ENCODE assay signal across 9 mouse cellular contexts in genomic region chr11:114679582-114679981, GRCm38 (mm10). TPM values are rescaled to one million over a fixed set of nuclear protein-coding genes. Genes with fewer than 3 reads are reported as not detected.
A peak's percentile ranks its signal among the peaks of the same experiment; 100 is the strongest.
DNase-seq lines count a peak whose midpoint lies in the region; ATAC-seq and TF ChIP-seq lines count a peak whose summit lies in the region.
"Had no signal": no experiment of that assay in that cellular context is flagged by ENCODE, and none has a peak within 500 bp of the region (broad histone marks: within the 10 kb centered on the region; RNA-seq: fewer than 3 reads in every experiment).

No protein-coding gene starts in this region.

- no peak for TF ChIP-seq CTCF in forebrain, postnatal 0 days (IDR thresholded peaks at IDR 0.05; ENCODE audit: low read depth)

- no peak for DNase-seq in forebrain, embryonic 10.5 days (ENCODE audit: extremely low spot score, low spot score)
- DNase-seq in forebrain, postnatal 0 days = no peak
- peak; percentile 25 for DNase-seq in adipocyte (ENCODE audit: low spot score)
- no peak for DNase-seq in heart, embryonic 10.5 days (ENCODE audit: low spot score)
- DNase-seq in liver, embryonic 13.5 days = no peak
- DNase-seq in right cerebral cortex, postnatal 14 days = no peak
- DNase-seq in urinary bladder, postnatal 36 days (ENCODE audit: low spot score in 2 of 2) = no peak
- DNase-seq: gastrocnemius, postnatal 14 days had no signal

- H3K4me1 ChIP-seq in forebrain, embryonic 10.5 days = peaks cover 56% of the 10 kb centered on the region
- H3K4me1 ChIP-seq in forebrain, postnatal 0 days (ENCODE audit: insufficient read depth) = no peaks in the 10 kb centered on the region; the same call in 1 of the 2 replicates
- peaks cover 55% of the 10 kb centered on the region for H3K4me1 ChIP-seq in heart, embryonic 10.5 days
- H3K4me1 ChIP-seq in liver, embryonic 13.5 days (replicated peaks) = peaks cover 77% of the 10 kb centered on the region

- 84% methylated on average over 8 of the region's 8 CpGs for WGBS in forebrain, embryonic 10.5 days
- WGBS in forebrain, postnatal 0 days = 68% methylated on average over 8 of the region's 8 CpGs
- 45% methylated on average over 8 of the region's 8 CpGs for WGBS in heart, embryonic 10.5 days
- WGBS in liver, embryonic 13.5 days (ENCODE audit: insufficient replicate concordance) = 29% methylated on average over 8 of the region's 8 CpGs

- peaks cover 21% of the 10 kb centered on the region for H3K27me3 ChIP-seq in forebrain, embryonic 10.5 days (ENCODE audit: poor library complexity, severe bottlenecking)
- no peaks in the 10 kb centered on the region for H3K27me3 ChIP-seq in forebrain, postnatal 0 days (ENCODE audit: insufficient read depth, low read length)
- peaks cover 13% of the 10 kb centered on the region for H3K27me3 ChIP-seq in heart, embryonic 10.5 days (ENCODE audit: insufficient read depth, poor library complexity, severe bottlenecking)
- H3K27me3 ChIP-seq in liver, embryonic 13.5 days = peaks cover 22% of the 10 kb centered on the region

- no peaks in the 10 kb centered on the region; the same call in 1 of the 2 replicates for H3K9me3 ChIP-seq in forebrain, embryonic 10.5 days
- H3K9me3 ChIP-seq in forebrain, postnatal 0 days (ENCODE audit: low read length) = no peaks in the 10 kb centered on the region
- no peaks in the 10 kb centered on the region for H3K9me3 ChIP-seq in heart, embryonic 10.5 days
- no peaks in the 10 kb centered on the region for H3K9me3 ChIP-seq in liver, embryonic 13.5 days (replicated peaks)

- H3K4me2 ChIP-seq in forebrain, postnatal 0 days (ENCODE audit: low read depth) = no peak overlapping the region
- no peak overlapping the region for H3K4me2 ChIP-seq in liver, embryonic 13.5 days

- no peak overlapping the region for H3K4me3 ChIP-seq in forebrain, embryonic 10.5 days
- H3K4me3 ChIP-seq in forebrain, postnatal 0 days (ENCODE audit: low read depth, low read length) = no peak overlapping the region
- no peak overlapping the region for H3K4me3 ChIP-seq in heart, embryonic 10.5 days
- no peak overlapping the region for H3K4me3 ChIP-seq in liver, embryonic 13.5 days (replicated peaks)

- H3K9ac ChIP-seq in forebrain, postnatal 0 days = no peak overlapping the region
- no peak overlapping the region for H3K9ac ChIP-seq in liver, embryonic 13.5 days

- no peaks in the 10 kb centered on the region for H3K36me3 ChIP-seq in forebrain, embryonic 10.5 days (replicated peaks)
- no peaks in the 10 kb centered on the region for H3K36me3 ChIP-seq in forebrain, postnatal 0 days (ENCODE audit: insufficient read depth)
- H3K36me3 ChIP-seq in heart, embryonic 10.5 days = no peaks in the 10 kb centered on the region
- H3K36me3 ChIP-seq in liver, embryonic 13.5 days = no peaks in the 10 kb centered on the region

- no peak for ATAC-seq in forebrain, postnatal 0 days
- no peak for ATAC-seq in liver, embryonic 13.5 days (ENCODE audit: low read depth)
- ATAC-seq in frontal cortex, adult (ENCODE audit: low TSS enrichment) = no peak

- peak overlapping the region; percentile 54; the same call in 1 of the 2 replicates for H3K27ac ChIP-seq in forebrain, embryonic 10.5 days
- H3K27ac ChIP-seq in forebrain, postnatal 0 days (ENCODE audit: low read depth, low read length) = no peak overlapping the region
- H3K27ac ChIP-seq in heart, embryonic 10.5 days = peak overlapping the region; percentile 62
- H3K27ac ChIP-seq in liver, embryonic 13.5 days = peak overlapping the region; percentile 36; the same call in 1 of the 2 replicates

RNA-seq across cellular contexts. Expression of gene Ttyh2, which starts 4.4 kb away (rescaled TPM):
- polyA plus RNA-seq in forebrain, embryonic 10.5 days (2016; fragmentation: Nextera tagmentation; extraction: Ambion mirVana) = 8.6 and 9.5 TPM in 2 replicates
- 26.6 and 29.9 TPM in 2 replicates for total RNA-seq in forebrain, postnatal 0 days (2014; rRNA removed)
- polyA plus RNA-seq in forebrain, postnatal 0 days (2015; fragmentation: Nextera tagmentation; extraction: Ambion mirVana) = 24.4 and 26.4 TPM in 2 replicates
- polyA plus RNA-seq in heart, embryonic 10.5 days (2016; fragmentation: Nextera tagmentation; extraction: Ambion mirVana) = 4.8 and 4.9 TPM in 2 replicates
- polyA plus RNA-seq in liver, embryonic 13.5 days (2015; fragmentation: Nextera tagmentation; extraction: Ambion mirVana) = 5.9 and 7.1 TPM in 2 replicates

RNA-seq across cellular contexts. Expression of gene Rpl38, which starts 11.3 kb away (rescaled TPM):
- polyA plus RNA-seq in forebrain, embryonic 10.5 days (2016; fragmentation: Nextera tagmentation; extraction: Ambion mirVana) = 1,134 and 1,162 TPM in 2 replicates
- 1,173 and 2,728 TPM in 2 replicates for total RNA-seq in forebrain, postnatal 0 days (2014; rRNA removed)
- polyA plus RNA-seq in forebrain, postnatal 0 days (2015; fragmentation: Nextera tagmentation; extraction: Ambion mirVana) = 1,003 and 1,434 TPM in 2 replicates
- 789 and 902 TPM in 2 replicates for polyA plus RNA-seq in heart, embryonic 10.5 days (2016; fragmentation: Nextera tagmentation; extraction: Ambion mirVana)
- polyA plus RNA-seq in liver, embryonic 13.5 days (2015; fragmentation: Nextera tagmentation; extraction: Ambion mirVana) = 1,120 and 1,164 TPM in 2 replicates

RNA-seq across cellular contexts. Expression of gene Dnaic2, which starts 47.6 kb away (rescaled TPM):
- 0.77 and 1.0 TPM in 2 replicates for polyA plus RNA-seq in forebrain, embryonic 10.5 days (2016; fragmentation: Nextera tagmentation; extraction: Ambion mirVana)
- total RNA-seq in forebrain, postnatal 0 days (2014; rRNA removed) = 4.7 and 8.9 TPM in 2 replicates
- 3.1 and 4.4 TPM in 2 replicates for polyA plus RNA-seq in forebrain, postnatal 0 days (2015; fragmentation: Nextera tagmentation; extraction: Ambion mirVana)
- 0.19 and 0.53 TPM in 2 replicates for polyA plus RNA-seq in heart, embryonic 10.5 days (2016; fragmentation: Nextera tagmentation; extraction: Ambion mirVana)
- 0.06 TPM in 1 of 2 replicates, not detected in the other for polyA plus RNA-seq in liver, embryonic 13.5 days (2015; fragmentation: Nextera tagmentation; extraction: Ambion mirVana)
